Mouse (Mus musculus) intestine, embryonic 14.5 days (tissue): ENCODE results near the gene Patz1. TPM values are rescaled to one million over a fixed set of nuclear protein-coding genes. Genes with fewer than 3 reads are reported as not detected.

ENCODE experiments used
- ATAC-seq: fragments of 200-750 bp; cut with Nextera tagmentation; replicated peaks from 2 replicates; pipeline ENCODE4 v1.8.0; 2017; ENCODE audit warnings: low read depth, moderate number of reproducible peaks, moderate TSS enrichment, moderate library complexity; ENCODE audit not compliant: low FRiP score, low TSS enrichment
- DNase-seq: peaks from one replicate; pipeline ENCODE4 v3.0.0-alpha.2; 2018; ENCODE audit warnings: low spot score
- H3K27ac ChIP-seq: fragments of 300-500 bp; sonication (generic); 2 replicates; pipeline ENCODE4 v1.5.1; 2014; ENCODE audit warnings: low read depth, mild to moderate bottlenecking, control low read depth
- H3K27me3 ChIP-seq: fragments of 300-500 bp; sonication (generic); replicated peaks from 2 replicates; pipeline ENCODE4 v1.6.1; 2014; ENCODE audit warnings: low read length, control low read depth; ENCODE audit not compliant: control insufficient read depth, insufficient read depth
- H3K36me3 ChIP-seq: fragments of 300-500 bp; sonication (generic); 2 replicates; pipeline ENCODE4 v1.6.1; 2014; ENCODE audit warnings: low read length, control low read depth; ENCODE audit not compliant: control insufficient read depth, insufficient read depth
- H3K4me1 ChIP-seq: fragments of 300-500 bp; sonication (generic); replicated peaks from 2 replicates; pipeline ENCODE4 v1.6.1; 2014; ENCODE audit warnings: low read length, control low read depth, mixed read lengths; ENCODE audit not compliant: control insufficient read depth, insufficient read depth
- H3K4me2 ChIP-seq: fragments of 300-500 bp; sonication (generic); 2 replicates; pipeline ENCODE4 v1.6.1; 2014; ENCODE audit warnings: low read length
- H3K4me3 ChIP-seq: fragments of 300-500 bp; sonication (generic); 2 replicates; pipeline ENCODE4 v1.5.1; 2014; ENCODE audit warnings: low read depth, low read length, control low read depth, mixed read lengths
- H3K9ac ChIP-seq: fragments of 300-500 bp; sonication (generic); 2 replicates; pipeline ENCODE4 v1.6.1; 2014; ENCODE audit warnings: mild to moderate bottlenecking, low read length
- H3K9me3 ChIP-seq: fragments of 300-500 bp; sonication (generic); 2 replicates; pipeline ENCODE4 v1.6.1; 2016; ENCODE audit warnings: low read length, control low read depth; ENCODE audit not compliant: control insufficient read depth
- WGBS: fragments of 180-500 bp; shearing (Covaris S2); extraction: QIAGEN DNeasy Blood & Tissue Kit; methylation state at CpG from one replicate; pipeline ENCODE4 v1.1.7; 2014; 5-methylcytosine and 5-hydroxymethylcytosine counted together
- polyA plus RNA-seq: library from polyadenylated mRNA; unstranded; fragments of >200 nt; fragmentation: Nextera tagmentation; extraction: Ambion mirVana; gene quantifications from 2 replicates; pipeline ENCODE4 v1.2.1, GENCODE M21; 2014

Gene Patz1
- polyA plus RNA-seq, 1 experiment from 2014 or later = 50.6 TPM

GRCm38 (mm10) chr11:3269241-3269640 lies 19.4 kb upstream of the Patz1 start:
- H3K4me3 ChIP-seq = no peak overlapping the region
- no peaks in the 10 kb centered on the region for H3K27me3 ChIP-seq
- peaks cover 16% of the 10 kb centered on the region for H3K4me1 ChIP-seq
- DNase-seq (no peak), ATAC-seq (no peak)
- no peak overlapping the region for H3K27ac ChIP-seq
- H3K9me3 ChIP-seq = no peaks in the 10 kb centered on the region
- H3K4me2 ChIP-seq = no peak overlapping the region
- H3K9ac ChIP-seq = no peak overlapping the region
- peaks cover 2% of the 10 kb centered on the region; the same call in 1 of the 2 replicates for H3K36me3 ChIP-seq
- 41% methylated on average over 4 of the region's 4 CpGs for WGBS

GRCm38 (mm10) chr11:3278351-3278750 lies 10.3 kb upstream of the Patz1 start:
- H3K4me1 ChIP-seq = no peaks in the 10 kb centered on the region
- DNase-seq = no peak
- H3K27ac ChIP-seq = no peak overlapping the region
- no peak for ATAC-seq
- no peaks in the 10 kb centered on the region for H3K27me3 ChIP-seq
- no peak overlapping the region for H3K4me2 ChIP-seq
- no peaks in the 10 kb centered on the region for H3K36me3 ChIP-seq
- WGBS = 56% methylated on average over 5 of the region's 5 CpGs
- H3K9me3 ChIP-seq = peaks cover 8% of the 10 kb centered on the region
- no peak overlapping the region for H3K9ac ChIP-seq
- no peak overlapping the region for H3K4me3 ChIP-seq

GRCm38 (mm10) chr11:3279729-3280128 lies 8.9 kb upstream of the Patz1 start:
- H3K27ac ChIP-seq = no peak overlapping the region
- no peak overlapping the region for H3K9ac ChIP-seq
- H3K27me3 ChIP-seq = no peaks in the 10 kb centered on the region
- H3K4me1 ChIP-seq = no peaks in the 10 kb centered on the region
- no peaks in the 10 kb centered on the region for H3K36me3 ChIP-seq
- no peak for DNase-seq
- H3K4me3 ChIP-seq = no peak overlapping the region
- no peak overlapping the region for H3K4me2 ChIP-seq
- WGBS = 83% methylated on average over 2 of the region's 2 CpGs
- peaks cover 8% of the 10 kb centered on the region for H3K9me3 ChIP-seq
- ATAC-seq = no peak

- H3K27ac ChIP-seq = no peak overlapping the region
- no peak for ATAC-seq
- WGBS = 79% methylated on average over 6 of the region's 6 CpGs
Measured at GRCm38 (mm10) chr11:3282887-3283286, 5.8 kb upstream of the Patz1 start.

GRCm38 (mm10) chr11:3283645-3284044 lies 5.0 kb upstream of the Patz1 start:
- no peaks in the 10 kb centered on the region for H3K36me3 ChIP-seq
- WGBS = 94% methylated on average over 6 of the region's 6 CpGs
- H3K27ac ChIP-seq = no peak overlapping the region
- no peak overlapping the region for H3K4me2 ChIP-seq
- peaks cover 13% of the 10 kb centered on the region for H3K4me1 ChIP-seq
- DNase-seq (no peak), ATAC-seq (no peak)
- no peaks in the 10 kb centered on the region for H3K27me3 ChIP-seq
- no peak overlapping the region for H3K9ac ChIP-seq
- H3K4me3 ChIP-seq = no peak overlapping the region
- peaks cover 8% of the 10 kb centered on the region for H3K9me3 ChIP-seq

More at GRCm38 (mm10) chr11:3282887-3283286, 5.8 kb upstream of the Patz1 start:
- no peaks in the 10 kb centered on the region for H3K36me3 ChIP-seq
- H3K4me1 ChIP-seq = peaks cover 9% of the 10 kb centered on the region
- no peak for DNase-seq
- H3K4me2 ChIP-seq = no peak overlapping the region
- no peak overlapping the region for H3K9ac ChIP-seq
- H3K27me3 ChIP-seq = no peaks in the 10 kb centered on the region
- peaks cover 8% of the 10 kb centered on the region for H3K9me3 ChIP-seq
- H3K4me3 ChIP-seq = no peak overlapping the region

GRCm38 (mm10) chr11:3285940-3286339 lies 2.7 kb upstream of the Patz1 start:
- ATAC-seq (no peak), DNase-seq (no peak)
- H3K36me3 ChIP-seq = no peaks in the 10 kb centered on the region
- no peak overlapping the region for H3K27ac ChIP-seq
- no peaks in the 10 kb centered on the region for H3K27me3 ChIP-seq
- peaks cover 13% of the 10 kb centered on the region for H3K4me1 ChIP-seq
- H3K9ac ChIP-seq = no peak overlapping the region
- no peak overlapping the region for H3K4me2 ChIP-seq
- H3K4me3 ChIP-seq = no peak overlapping the region
- whole genome bisulfite sequencing = 85% methylated on average over 3 of the region's 3 CpGs
- H3K9me3 ChIP-seq = peaks cover under 1% of the 10 kb centered on the region; the same call in 1 of the 2 replicates

GRCm38 (mm10) chr11:3287131-3287530 lies 1.5 kb upstream of the Patz1 start:
- Histone ChIP-seq H3K36me3 (no peaks in the 10 kb centered on the region), H3K27ac (no peak overlapping the region), H3K27me3 (no peaks in the 10 kb centered on the region), H3K9ac (no peak overlapping the region), H3K4me1 (peaks cover 13% of the 10 kb centered on the region), H3K4me3 (no peak overlapping the region), H3K9me3 (no peaks in the 10 kb centered on the region), H3K4me2 (no peak overlapping the region)
- DNase-seq = no peak
- no peak for ATAC-seq
- 23% methylated on average over 6 of the region's 6 CpGs for WGBS

GRCm38 (mm10) chr11:3287921-3288320 lies 753 bp upstream of the Patz1 start:
- Histone ChIP-seq H3K36me3 (no peaks in the 10 kb centered on the region), H3K4me3 (peak overlapping the region; percentile 81), H3K27me3 (no peaks in the 10 kb centered on the region), H3K27ac (peak overlapping the region; percentile 100), H3K4me1 (peaks cover 14% of the 10 kb centered on the region), H3K9ac (peak overlapping the region; percentile 98; the same call in 1 of the 2 replicates), H3K9me3 (no peaks in the 10 kb centered on the region), H3K4me2 (peak overlapping the region; percentile 95)
- no peak for ATAC-seq
- no peak for DNase-seq
- 64% methylated on average over 5 of the region's 5 CpGs for WGBS

GRCm38 (mm10) chr11:3289302-3289802 lies 678 bp downstream of the Patz1 start:
- peaks cover 24% of the 10 kb centered on the region for H3K4me1 ChIP-seq
- WGBS = under 1% methylated on average over 35 of the region's 40 CpGs
- no peaks in the 10 kb centered on the region for H3K27me3 ChIP-seq
- H3K9me3 ChIP-seq = no peaks in the 10 kb centered on the region
- H3K4me3 ChIP-seq = peak overlapping the region; percentile 81
- peak overlapping the region; percentile 100 for H3K27ac ChIP-seq
- DNase-seq = no peak
- ATAC-seq = peak; percentile 86
- peak overlapping the region; percentile 95 for H3K4me2 ChIP-seq
- peaks cover 13% of the 10 kb centered on the region for H3K36me3 ChIP-seq
- H3K9ac ChIP-seq = peak overlapping the region; percentile 98
